Mouse (Mus musculus): ENCODE results near the gene Cetn4.

Cetn4 gene

DNA sequence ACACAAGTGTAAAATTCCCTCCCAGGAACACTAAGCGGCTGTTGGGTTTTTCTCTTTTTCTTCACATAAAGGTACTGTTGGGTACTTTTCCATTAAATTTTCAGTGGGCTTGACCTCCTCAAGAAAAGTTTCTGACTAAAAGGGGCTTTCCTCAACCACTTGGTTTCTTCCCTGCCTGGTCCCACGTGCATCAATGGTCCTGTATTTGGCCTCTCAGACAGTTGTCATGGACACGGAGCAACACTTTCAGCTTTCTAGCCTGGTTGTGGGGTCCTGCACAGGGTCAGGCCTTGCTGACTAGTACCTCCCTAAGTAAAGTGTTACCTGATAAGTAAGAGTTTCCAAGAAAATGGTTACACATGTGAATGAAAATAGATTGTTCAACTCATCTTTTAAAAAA lies 13.0 kb downstream of the Cetn4 start:
- DNase-seq, result no peak

- DNase-seq, result no peak
Observed at GRCm38 (mm10) chr3:37292654-37293053, 19.9 kb downstream of the Cetn4 start.

- DNase-seq, result no peak
Observed at GRCm38 (mm10) chr3:37291929-37292328, 20.6 kb downstream of the Cetn4 start.

GRCm38 (mm10) chr3:37290881-37291541 lies 21.5 kb downstream of the Cetn4 start:
- no peak for DNase-seq

GRCm38 (mm10) chr3:37289237-37289636 lies 23.3 kb downstream of the Cetn4 start:
- no peak for DNase-seq

- no peak for DNase-seq
Observed at GRCm38 (mm10) chr3:37283234-37283633, 29.3 kb downstream of the Cetn4 start.

DNA sequence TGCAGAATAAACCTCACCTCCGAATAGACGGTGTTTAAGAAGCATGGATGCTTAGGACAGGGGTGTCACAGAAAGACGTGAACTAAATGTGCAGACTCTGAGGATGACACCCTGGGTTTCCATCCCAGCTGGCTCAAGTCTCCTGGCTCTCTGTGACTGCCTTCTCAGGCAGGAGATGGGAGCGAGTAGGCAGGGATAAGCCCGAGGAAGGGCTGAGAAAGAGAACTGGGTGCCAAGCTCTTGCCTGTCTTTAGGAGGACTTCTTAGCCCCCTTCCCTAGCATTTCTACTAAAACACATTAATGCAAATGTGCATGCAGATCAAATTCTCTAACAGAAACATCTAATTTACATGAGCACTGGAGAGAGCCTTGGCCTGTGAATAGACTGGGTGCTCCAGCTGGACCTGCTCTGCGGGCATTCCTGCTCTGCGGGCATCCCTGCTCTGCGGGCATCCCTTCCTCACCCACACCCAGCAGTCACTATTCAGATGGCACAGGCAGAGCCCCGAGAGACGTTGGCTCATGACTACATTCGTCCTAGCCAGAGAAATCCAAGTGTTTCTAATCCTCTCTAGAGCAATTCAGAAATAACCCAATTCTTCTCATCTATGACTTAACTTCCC lies 30.1 kb downstream of the Cetn4 start:
- no peak for DNase-seq

GRCm38 (mm10) chr3:37280871-37281270 lies 31.6 kb downstream of the Cetn4 start:
- no peak for DNase-seq

GRCm38 (mm10) chr3:37280221-37280620 lies 32.3 kb downstream of the Cetn4 start:
- no peak for DNase-seq

GRCm38 (mm10) chr3:37274661-37275060 lies 37.8 kb downstream of the Cetn4 start:
- no peak for DNase-seq

- no peak for DNase-seq
Observed at GRCm38 (mm10) chr3:37273092-37273491, 39.4 kb downstream of the Cetn4 start.

- DNase-seq, result peak; percentile 78
Observed at GRCm38 (mm10) chr3:37271209-37271608, 41.3 kb downstream of the Cetn4 start.

DNA sequence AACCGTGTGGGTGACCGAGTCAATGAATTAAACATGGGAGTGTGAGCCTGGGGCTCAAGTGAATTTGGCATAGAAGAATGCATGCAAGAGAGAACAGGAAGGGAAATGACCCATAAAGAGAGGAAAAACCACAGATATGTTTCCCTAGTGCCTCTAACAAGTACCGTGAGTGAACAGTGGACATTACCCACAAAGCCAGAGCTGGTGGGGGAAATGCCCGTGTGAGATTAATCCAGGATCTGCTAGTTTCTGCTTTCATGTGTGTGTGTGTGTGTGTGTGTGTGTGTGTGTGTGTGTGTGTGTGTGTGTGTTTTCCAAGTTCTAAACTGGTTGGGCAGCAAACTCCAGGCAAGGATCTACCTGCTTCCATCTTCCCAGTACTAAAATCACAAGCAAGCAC lies 42.6 kb downstream of the Cetn4 start:
- DNase-seq, result no peak

GRCm38 (mm10) chr3:37268338-37268737 lies 44.2 kb downstream of the Cetn4 start:
- DNase-seq, result no peak

- DNase-seq, result no peak
Observed at GRCm38 (mm10) chr3:37259331-37259999, 53.0 kb downstream of the Cetn4 start.

GRCm38 (mm10) chr3:37257776-37258175 lies 54.7 kb downstream of the Cetn4 start:
- DNase-seq, result no peak
